Mouse (Mus musculus): ENCODE measurements around the gene Pmm1. TPM values are rescaled to one million over a fixed set of nuclear protein-coding genes. Genes with fewer than 3 reads are reported as not detected.

Pmm1 gene
- total RNA-seq, 2 experiments from 2014 or later = 24.7 to 31.4 TPM

DNA sequence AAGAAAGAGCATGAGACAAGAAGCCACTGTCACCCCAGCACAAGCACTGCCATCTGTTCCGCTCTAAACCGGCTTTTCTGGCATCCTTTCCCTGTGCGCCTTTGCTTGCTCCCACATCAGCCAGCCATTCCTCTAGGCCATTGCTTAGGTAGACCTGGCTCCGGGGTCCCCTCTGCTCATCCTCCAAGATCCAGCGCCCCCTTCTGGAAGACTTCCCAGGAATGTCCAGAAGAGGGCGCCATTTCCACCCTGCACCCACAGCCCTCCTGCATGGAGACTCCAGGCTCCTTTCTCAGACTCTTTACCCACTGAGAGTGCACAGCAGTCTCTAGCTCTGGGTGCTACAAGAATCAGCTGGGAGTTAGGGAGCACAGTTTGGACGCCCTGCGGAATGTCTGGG, 4.3 kb downstream of the Pmm1 start:
- DNase-seq = no peak

GRCm38 (mm10) chr15:81955414-81955813, 5.3 kb downstream of the Pmm1 start:
- no peak for DNase-seq

GRCm38 (mm10) chr15:81954716-81955115, 6.0 kb downstream of the Pmm1 start:
- DNase-seq = no peak

- DNase-seq = no peak
These were observed 6.6 kb downstream of the Pmm1 start for GRCm38 (mm10) chr15:81954151-81954583.

GRCm38 (mm10) chr15:81952310-81952709, 8.4 kb downstream of the Pmm1 start:
- no peak for DNase-seq

DNA sequence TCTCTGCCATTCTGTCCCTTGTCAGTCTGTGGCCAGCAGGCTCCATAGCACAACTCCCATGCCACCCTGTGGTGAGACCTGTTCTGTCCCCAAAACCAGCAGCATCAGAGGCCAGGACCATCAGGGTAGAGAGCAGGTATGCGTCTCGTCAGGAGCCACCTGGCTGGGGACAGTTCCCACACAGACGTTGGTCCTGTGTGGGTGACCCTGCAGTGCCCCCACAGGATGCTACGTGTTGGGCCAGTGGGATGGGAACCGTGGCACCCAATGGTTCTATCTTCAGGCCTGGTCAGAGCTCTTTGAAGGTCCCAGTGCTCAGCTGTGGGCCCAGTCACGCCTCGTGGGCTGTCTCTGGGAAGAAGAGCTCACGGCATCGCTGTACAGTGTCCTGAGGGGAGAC, 9.6 kb downstream of the Pmm1 start:
- DNase-seq = no peak

DNA sequence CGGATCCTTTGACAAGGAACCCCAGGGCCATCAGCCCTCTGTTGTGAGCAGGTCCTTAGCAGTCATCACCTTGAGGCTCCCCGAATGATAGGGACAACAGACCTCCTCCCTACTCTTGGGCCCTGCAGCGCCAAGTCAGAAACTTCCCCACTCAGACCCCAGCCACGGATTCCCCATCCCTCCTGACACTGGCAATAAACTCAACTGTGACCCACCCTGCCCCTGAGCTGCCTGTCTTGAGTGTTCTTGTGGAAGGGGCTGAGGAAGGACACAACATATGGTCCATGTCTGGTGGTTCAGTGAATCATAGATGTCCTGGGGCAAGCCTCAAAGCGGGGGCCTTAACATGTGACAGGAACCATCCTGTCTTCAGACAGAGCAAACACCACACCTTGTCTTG, 10.0 kb downstream of the Pmm1 start:
- no peak for DNase-seq

DNA sequence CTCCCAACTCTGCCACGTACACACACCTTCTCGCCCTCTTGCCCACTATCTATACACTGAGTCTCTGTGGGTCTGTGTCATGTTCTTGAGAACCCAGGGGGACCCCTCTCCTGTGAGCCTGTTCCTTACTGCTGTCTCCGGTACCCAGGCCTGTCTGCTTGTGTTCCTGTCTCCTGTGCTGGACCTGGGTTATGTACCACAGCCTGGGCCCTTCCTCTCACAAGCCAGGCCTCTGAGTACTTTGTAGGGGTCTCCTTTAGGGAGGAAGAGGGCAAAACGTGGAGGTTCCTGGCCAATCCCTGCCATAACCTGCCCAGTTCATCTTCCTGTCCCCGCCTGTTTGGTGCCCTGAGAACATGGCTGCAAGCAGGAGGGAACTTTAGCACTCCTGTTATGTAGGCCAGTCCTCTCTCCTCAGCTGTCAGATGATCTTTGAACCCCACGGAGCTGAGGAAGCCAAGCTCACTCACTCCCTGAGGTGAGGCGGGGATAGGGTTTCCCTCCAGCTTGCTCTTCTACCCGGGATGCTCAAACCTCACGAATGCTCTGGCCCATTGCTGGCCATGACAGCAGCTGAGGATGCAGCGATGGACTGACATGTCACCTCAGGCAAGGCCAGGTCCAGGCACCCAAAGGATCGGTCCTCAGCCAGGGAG, 11.1 kb downstream of the Pmm1 start:
- no peak for DNase-seq

DNA sequence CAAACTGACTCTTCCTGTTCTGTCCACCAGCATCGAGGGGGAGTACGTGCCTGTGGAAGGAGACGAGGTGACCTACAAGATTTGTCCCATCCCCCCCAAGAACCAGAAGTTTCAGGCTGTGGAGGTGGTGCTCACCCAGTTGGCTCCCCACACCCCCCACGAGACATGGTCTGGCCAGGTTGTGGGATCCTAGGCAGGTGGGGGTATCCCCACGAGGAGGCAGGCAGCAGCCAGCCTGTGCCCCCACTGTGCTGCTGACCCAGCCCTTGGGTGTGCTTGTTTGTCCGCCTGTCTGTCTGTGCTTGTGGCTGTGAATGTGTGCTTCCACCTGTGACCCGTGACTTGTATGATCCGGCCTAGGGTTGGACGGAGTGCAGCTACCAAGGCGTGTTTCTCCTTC, 11.7 kb downstream of the Pmm1 start:
- no peak for DNase-seq

DNA sequence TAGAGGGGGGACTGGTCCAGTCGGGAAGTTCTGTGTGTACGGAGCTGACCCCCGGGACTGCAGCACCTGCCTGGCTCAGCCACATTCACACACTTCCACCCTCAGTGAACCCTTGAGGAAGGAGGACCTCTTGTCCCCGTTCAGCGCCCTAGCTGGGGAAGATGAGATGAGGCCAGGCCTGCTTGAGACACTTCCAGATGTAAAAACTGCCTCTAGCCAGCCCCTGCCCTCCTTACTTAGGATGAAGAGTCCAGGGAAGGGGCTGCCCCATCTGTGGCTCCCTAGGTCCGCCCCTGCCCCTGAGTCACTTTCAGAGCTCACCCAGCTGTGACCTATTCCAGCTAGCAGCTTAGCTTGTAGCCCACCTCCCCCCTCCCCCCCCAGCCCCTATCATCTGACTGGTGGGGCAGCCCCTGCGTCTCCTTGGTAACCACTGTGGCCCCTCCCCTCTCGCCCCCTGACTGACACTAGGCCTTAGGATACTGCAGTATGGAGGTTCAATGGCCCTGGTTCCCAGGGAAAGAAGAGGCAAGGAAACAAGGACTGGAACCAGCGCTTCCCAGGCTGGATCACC, 17.5 kb downstream of the Pmm1 start:
- DNase-seq = no peak

DNA sequence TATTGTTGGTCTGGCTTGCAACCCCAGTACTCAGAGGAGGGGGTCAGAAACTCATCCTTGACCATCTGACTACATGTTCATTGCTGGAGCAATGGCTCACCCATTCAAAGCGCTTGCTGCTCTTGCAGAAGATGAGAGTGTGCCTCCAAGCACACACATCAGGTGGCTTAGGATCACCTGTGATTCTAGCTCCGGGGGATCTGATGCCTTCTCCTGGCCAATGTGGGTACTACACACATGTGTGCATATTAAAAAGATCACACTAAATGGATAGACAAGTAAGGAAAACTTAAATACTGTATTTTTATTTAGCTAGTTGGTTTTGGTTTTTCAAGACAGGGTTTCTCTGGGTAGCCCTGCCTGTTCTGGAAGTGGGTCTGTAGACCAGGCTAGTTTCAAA, 19.7 kb downstream of the Pmm1 start:
- no peak for DNase-seq

DNA sequence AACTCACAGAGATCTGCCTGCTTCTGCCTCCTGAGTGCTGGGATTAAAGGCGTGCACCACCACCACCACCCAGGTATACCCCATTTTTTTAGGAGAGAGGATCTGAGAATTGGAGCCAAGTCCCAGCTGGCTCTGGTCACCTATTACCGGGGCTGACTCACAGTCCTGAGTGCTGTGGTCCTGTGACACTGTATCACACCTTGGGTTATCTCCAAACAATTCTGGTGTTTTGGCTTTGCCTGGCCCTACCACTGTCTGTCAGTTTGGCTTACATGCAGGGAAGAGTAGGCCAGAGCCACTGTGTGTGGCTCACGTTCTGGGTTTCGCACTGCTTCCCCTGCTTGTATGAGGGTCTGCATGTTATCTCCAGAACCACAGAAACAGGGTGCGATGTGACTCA, 20.5 kb downstream of the Pmm1 start:
- no peak for DNase-seq

- no peak for DNase-seq
These were observed 21.0 kb downstream of the Pmm1 start for GRCm38 (mm10) chr15:81939774-81940173.

GRCm38 (mm10) chr15:81939157-81939715, 21.5 kb downstream of the Pmm1 start:
- DNase-seq = no peak

GRCm38 (mm10) chr15:81938246-81938645, 22.5 kb downstream of the Pmm1 start:
- peak; percentile 48 to 61 for DNase-seq

DNA sequence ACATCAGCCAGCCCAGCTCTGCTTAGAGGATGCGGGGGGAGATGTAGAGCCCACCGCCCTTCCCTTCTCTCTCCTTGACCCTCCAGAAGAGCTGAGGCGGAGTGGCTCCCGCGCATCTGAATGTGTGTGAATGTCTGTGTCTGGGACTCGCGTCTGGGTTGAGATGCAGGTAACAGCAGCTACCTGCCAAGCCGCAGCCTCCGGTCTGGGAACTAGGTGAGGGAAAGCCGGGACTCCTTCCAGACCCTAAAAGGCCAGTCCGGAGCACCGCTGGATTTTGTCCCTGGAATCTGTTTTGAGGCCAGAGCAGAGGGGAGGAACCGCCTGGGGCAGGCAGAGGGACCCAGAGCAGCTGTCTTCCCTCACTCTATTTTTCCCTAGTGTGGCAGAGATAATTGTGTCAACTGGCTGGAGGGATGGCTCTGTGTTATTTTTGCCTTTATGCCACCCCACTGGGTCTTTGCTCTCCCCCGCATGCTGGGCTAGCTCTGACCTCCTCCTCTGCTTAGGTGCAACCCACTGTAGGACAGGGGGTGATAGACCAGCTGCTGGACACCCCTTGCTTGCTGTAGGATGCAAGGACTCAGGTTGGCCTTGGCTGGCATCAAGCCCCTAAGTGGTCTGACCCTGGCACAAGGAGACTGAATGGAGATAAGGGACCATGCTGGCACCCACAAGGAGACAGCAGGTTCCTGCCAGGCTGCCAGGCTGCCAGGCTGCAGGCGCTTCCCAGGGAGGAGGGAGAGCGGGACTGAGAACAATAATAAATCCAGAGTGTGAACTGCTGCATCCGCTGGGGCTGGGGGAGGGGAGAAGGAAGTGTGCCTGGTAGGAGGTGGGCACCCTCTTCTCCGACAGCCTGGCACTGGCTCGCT, 23.4 kb downstream of the Pmm1 start:
- DNase-seq = peak; percentile 71 to 83

DNA sequence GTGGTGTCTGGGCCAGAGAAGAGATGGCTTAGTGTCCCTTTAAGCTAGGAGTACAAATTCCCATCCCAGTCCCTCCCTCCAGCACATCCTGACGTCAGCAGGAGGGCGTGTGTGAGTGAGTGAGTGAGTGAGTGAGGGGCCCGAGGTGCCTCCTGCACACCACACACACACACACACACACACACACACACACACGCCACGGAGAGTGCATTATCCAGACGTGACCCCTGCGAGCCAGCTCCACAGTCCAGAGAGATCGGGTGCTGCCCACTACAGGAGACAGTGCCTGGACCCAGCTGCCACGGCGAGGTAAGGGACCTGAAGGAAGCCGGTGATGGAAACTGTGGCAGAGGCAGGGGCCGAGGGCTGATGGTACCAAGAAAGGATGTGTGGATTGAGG, 24.1 kb downstream of the Pmm1 start, which contains the start of gene Csdc2:
Gene Csdc2, plus strand, starts transcription at position 81 of the 400 bp plus-strand sequence.
- peak; percentile 64 to 75 for DNase-seq

GRCm38 (mm10) chr15:81935869-81936637, 24.7 kb downstream of the Pmm1 start:
- no peak for DNase-seq

GRCm38 (mm10) chr15:81933986-81934385, 26.7 kb downstream of the Pmm1 start:
- DNase-seq = no peak

- no peak for DNase-seq
These were observed 27.7 kb downstream of the Pmm1 start for GRCm38 (mm10) chr15:81932951-81933470.

DNA sequence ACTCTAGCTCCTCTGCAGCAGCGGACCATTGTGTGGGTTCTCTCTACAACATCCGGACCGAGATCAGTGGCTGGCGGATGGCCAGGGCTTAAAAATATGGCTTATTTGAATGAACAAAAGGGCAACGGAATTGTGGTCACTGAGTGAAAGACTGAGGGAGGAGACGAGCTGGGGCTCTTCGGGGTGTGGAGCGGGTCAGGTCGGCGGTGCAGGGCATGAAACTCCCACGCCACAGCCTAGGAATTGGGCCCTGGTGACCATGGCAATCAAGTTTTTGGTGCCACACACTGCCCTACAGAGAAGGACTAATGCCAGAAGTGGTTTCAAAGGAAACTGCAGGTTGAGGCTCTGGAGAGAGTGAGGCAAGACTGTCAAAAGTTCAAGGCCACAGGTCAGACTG, 32.5 kb downstream of the Pmm1 start:
- DNase-seq = peak; percentile 39 to 46

DNA sequence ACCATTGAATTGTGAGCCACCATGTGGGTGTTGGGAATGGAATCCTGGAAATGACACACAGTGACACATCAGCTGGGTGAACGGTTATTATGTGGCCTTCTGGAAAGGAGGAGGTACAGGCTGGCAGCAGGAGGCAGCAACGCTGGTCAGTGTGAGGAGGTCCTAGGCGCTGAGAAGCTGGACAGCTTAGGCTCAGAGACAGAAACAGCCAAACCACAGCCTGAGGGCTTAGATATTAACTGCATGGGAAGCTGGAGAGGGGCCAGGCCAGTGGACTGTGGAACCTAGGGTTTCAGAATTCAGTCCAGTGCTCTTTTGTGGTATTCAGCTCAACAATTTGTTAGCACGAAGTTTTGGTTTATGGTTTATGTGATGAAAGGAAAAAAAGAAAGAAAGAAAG, 33.0 kb downstream of the Pmm1 start:
- DNase-seq = no peak

Measured in heart, adult 18-20 months (tissue).